Mouse (Mus musculus) cerebral cortex, adult 2 months (tissue): ENCODE measurements around the gene Mucl3.

ENCODE experiments used
- WGBS: fragments of 180-500 bp; shearing (Covaris S2); methylation state at CpG from one replicate; pipeline ENCODE4 v1.1.7; 2018; 5-methylcytosine and 5-hydroxymethylcytosine counted together

Gene Mucl3

DNA sequence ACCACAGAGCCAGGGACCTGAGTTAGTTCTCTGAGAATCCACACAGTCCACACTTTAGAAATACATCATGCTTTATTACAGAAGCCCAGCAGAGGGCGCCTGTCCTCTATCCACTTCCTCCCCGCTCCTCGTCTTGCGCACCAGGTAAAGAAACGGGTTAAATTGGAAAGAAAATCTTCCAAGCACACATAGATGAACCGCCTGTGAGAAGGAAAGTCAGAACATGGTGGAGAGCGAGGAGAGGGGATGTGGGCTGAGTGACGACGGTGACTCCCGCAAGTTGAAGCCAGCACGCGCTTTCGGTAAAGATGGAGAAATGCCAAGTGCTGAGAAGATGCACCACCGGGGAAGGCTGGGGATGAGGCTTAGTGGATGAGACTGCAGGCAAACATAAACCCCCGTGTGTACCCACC lies 7.8 kb downstream of the Mucl3 start:
- 0% methylated on average over 15 of the region's 15 CpGs for WGBS

DNA sequence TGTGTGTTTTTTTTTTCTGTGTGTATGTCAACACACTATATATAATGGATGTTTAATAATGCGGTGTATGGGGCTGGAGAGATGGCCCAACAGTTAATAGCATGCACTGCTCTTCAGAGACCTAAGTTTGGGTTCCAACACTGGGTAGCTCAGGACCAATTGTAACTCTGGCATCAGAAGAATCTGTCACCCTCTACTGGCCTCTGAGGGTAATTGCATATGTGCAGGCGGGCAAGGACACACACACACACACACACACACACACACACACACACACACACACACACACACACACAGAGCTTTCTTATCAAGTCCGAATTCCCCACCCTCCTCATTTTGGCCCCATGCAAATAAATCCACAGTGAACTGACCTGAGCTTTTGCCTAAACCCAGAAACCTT lies 8.3 kb downstream of the Mucl3 start:
- WGBS: 66% methylated on average over 3 of the region's 3 CpGs

DNA sequence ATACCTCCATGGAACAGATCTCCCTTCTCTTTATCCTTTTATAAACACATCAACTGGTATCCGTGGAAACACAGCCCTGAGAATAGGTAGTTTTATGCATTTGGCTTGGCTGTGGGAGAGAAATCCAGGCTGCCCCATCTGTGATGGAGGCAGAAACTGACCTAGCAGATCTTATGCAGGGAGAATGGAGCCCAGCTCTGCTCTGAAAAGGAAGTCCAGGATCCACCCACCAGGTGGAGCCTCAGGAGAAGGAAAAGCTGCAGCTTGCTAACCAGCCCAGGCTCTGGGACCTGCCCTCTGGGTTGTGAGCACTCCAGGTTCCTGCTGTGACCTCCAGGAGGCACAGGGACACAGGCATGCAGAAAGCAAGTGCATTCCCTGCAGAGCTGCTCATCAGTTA lies 9.5 kb downstream of the Mucl3 start:
- 12% methylated on average over 1 of the region's 1 CpGs for WGBS

DNA sequence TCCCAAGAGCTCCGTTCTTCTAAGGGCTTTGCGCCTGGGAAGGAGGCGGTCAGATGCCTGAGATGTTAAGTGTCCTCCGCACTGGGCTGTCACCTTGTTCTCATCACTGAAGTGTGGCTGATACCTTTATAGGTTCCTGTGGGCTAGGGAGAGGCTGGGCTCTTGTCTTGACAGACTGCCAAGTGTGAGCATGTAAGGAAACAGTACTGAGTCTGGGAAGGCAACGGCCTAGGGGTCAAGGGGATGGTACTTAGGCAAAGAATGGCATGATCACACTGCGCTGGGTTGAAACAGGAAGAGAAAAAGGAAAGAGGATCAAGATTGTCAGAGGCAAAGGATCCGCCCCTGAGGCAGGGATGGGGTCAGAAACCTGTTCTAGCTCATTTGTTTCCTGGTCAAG lies 17.0 kb downstream of the Mucl3 start, which contains the start of gene Gm9573:
Gene Gm9573 (minus strand): TSS at position 101 of the 400 bp plus-strand sequence.
- 87% methylated on average over 7 of the region's 7 CpGs for WGBS

DNA sequence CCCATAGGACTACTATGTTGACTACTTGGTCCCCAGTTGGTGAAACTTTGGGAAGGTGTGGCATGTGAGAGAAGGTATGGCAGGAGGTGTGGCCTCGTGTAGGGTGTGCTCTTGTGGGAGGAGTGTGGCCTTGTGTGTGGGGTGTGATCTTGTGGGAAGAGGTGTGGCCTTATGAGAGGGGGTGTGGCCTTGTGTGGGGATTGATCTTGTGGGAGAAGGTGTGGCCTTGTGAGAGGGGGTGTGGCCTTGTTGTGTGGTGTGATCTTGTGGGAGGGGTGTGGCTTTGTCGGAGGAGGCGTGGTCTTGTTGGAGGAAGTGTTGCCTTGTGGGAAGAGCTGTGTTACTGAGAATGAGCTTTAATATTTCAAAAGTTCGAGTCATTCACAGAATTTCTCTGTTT lies 26.4 kb downstream of the Mucl3 start:
- WGBS: 81% methylated on average over 4 of the region's 4 CpGs

DNA sequence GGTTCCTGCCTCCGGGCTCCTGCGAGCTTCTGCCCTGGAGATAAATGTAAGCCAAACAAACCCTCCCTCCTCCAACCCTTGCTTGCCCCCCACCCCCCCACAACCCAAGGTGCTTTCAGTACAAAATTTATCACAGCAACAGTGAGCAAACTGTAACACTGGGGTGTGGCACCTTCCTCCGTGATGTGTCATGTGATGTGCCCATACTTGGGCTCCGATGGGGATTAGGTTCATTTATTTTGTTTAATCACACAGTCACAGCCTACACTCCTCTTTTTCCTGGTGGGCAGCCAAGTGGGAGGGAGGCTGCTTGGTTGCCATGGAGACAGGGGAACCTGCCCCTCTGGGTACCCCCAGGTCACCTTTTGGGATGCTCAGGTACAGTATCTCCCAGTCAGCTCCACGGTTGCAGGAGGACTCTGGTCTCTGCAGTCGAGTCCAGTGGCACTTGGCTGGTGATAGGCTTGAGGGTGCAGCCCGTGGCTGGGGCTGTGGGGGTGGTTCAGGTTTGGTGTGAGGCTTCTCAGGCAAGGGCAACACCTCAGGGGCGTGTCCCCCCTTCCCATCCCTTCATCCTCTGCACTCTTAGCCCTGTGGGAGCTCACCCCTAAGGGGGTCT lies 41.6 kb downstream of the Mucl3 start:
- 39% methylated on average over 8 of the region's 8 CpGs for WGBS

DNA sequence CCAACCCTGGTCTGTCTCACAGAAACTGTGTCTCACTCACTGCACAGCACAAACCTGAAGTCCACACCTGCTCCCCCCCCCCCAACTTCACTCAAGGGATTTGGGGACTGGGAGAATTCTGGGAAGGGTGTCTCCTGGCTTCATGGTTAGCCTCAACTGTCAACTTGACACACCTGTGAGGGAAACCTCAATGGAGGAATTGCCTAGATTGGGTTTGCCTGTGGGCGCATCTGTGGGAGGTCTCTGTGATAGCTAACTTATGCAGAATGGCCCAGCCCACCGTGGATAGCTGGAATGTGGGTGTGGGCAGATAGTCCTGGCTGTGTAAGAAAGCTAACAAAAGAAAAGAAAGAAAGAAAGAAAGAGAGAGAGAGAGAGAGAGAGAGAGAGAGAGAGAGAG lies 42.2 kb downstream of the Mucl3 start, which contains the start of gene Sfta2:
Gene Sfta2 (plus strand): TSS at position 301 of the 400 bp plus-strand sequence.
- 62% methylated on average over 2 of the region's 2 CpGs for WGBS

DNA sequence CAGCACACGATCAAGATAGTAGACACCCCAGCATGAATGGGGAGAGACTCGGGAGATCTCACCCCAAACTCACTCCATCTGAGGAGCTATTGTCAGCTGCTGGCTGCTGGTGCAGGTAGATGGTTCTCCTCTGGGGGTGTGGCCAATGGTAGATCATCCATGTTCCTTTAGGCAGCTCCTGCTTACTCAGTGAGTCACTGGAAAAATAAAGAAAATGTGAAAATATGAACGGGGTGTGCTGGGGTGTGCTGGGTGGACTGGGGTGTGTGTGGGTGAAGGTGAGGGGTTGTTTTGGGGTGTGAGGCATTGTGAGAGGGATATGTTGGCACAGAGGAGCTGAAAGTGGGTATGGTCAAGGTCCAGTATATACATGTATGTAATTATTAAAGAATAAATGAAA lies 46.1 kb downstream of the Mucl3 start:
- WGBS: 91% methylated on average over 3 of the region's 3 CpGs

DNA sequence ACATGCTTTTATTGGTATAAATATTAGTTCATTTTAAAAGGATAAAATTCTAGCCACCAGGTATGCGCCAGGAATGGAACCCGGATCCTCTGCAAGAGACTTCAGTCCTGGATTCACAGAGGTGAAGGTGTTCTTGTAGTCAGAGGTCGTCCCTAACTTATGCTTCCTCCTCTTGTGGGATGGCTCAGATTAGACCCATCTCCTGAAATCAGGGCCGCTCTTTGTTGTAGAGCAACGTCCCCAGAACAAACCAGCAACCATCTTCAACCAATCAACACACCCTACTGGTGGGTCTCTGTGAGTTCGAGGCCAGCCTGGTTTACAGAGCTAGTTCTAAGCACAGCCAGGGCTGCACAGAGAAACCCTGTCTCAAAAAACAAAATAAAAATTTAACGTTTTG lies 49.0 kb downstream of the Mucl3 start:
- WGBS: 88% methylated on average over 7 of the region's 7 CpGs

DNA sequence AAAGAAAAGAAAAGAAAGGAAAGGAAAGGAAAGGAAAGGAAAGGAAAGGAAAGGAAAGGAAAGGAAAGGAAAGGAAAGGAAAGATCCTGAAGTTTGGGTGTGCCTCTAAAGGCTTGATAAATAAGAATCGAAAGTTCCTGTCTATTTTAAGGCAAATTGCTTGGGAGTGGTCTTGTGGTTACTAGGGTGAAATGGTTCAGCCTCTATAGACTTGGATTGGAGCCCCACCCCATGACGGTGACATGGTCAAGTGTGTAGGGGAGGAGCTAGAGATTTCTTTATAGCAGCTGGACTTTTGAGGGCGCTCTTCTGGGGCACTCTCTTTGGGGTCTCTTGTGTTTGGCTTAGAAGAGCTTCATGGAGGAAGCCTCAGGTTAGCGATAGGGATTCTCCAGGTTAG lies 49.7 kb downstream of the Mucl3 start:
- WGBS: 44% methylated on average over 4 of the region's 4 CpGs

DNA sequence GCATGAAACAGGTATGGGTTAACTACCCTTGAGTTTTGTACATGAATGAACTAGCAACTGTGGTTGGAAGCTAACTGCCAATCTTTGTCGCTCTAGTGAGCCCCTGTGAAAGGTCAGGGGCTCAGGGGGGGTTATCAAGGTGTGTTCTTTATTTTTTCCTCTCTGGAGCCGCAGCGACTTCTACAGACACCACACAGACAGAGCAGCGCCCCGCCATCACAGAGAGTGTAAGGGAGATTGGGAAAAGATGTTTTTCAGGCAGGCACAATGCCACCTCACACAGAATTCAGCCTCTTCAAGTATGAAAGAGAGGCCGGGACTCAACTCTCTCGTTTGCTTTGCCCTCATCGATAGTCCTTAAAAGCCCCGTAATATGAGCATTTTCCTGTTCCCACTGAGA lies 51.4 kb downstream of the Mucl3 start:
- 84% methylated on average over 9 of the region's 9 CpGs for WGBS

DNA sequence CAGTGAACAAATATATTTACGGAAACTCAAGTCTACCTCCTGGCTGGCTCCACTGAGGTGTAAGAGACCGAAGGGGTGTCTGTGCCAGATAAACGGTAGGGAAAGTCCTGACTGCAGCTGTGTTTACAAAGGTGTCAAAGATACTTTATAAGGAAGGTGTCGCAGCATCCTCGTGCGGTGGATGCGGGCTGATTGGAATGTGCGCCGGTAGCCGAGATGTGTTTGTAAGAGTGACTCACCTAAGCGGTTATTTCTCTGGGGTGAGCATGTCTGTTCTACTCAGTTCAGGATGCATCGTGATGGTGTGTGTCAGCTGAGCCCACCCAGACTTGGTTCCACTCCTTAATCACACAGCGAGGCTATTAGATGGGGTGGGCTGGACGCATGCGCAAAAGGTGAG lies 51.8 kb downstream of the Mucl3 start:
- 88% methylated on average over 15 of the region's 15 CpGs for WGBS

DNA sequence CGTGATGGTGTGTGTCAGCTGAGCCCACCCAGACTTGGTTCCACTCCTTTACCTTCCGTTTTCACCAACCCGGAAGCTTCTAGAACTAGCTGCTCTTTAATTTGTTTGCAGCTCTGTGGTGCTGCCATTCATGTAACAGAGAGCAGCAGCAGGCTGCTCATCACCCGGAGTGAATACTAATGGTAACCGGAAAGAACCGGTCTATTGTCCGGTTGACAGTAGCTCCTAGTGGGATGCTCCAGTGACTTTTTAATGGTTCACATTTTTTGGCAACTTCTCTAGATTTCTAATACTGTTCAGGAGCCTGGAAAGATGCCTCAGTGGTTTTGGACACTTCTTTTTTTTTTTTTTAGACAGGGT lies 52.3 kb downstream of the Mucl3 start:
- 47% methylated on average over 7 of the region's 7 CpGs for WGBS

DNA sequence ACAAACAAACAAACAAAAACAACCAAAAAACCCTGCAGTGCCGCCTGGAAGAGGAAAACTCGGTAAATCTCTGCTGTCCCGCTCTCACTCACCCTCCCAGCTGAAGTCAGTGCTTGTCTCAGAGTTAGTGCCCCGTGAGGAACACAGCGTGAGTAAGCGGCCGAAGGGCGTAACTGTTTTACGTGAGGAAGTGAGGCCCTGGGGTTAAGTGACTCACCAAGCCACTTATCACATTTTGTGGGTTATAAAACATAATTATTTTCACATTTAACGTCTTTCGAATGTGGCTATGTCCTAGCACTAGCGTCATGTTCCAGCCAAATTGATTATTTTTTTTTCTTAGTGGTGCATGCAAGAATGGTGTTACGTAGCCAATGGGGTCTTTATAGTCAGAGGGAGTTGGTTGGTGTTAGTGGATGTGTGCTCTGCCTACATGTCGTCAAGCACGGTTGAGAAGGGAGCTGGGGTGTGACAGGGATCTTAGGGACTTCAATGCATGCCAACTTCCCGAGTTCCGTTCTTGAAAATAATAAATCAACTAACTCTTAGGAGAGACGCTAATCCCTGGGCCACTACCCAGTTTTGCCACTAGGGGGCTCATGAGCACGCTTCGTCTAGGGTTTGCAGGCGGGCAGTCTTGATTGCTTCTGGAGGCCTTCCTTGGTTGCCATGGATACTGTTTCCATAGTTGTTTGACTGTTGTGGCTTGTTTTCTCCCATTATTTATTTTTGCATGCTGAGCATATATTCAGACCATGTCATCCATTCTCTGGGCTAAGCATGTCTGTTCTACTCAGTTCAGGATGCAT lies 52.9 kb downstream of the Mucl3 start:
- WGBS: 44% methylated on average over 21 of the region's 21 CpGs

DNA sequence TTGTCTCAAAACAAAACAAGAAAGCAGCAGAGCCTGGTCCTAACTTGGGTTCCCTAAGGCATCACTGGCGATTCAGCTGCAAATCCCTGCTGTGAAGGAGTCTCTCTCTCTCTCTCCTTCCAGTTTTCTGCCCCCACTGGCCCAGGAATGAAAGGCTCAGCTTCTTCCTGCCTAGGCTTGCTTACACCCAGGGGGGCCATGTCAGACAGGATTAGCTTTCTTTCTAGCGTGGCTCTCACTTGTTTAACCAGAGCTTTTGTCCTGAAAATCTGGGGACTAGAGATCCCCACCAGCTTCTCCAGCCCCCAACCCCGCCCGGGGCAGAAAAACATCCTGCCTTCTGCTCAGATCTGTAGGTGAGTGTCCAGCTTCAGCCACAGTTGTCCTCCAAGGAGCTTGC lies 55.1 kb downstream of the Mucl3 start:
- WGBS: 42% methylated on average over 4 of the region's 4 CpGs

DNA sequence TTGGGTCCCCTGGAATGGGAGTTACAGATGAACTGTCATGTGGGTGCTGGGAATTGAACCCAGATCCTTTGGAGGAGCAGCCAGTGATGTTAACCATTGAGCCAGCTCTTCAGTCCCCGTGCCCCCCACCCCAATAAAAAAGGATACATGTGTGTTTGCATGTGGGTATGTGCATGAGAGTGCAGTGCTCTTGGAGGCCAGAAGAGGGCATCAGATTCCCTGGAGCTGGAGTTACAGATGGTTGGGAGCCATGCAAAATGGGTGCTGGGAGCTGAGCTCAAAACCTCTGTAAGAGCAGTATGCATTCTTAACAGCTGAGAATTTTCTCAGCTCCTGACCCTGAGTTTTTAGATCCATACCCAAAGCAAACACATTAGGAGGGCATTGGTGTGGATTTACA lies 56.2 kb downstream of the Mucl3 start:
- 88% methylated on average over 1 of the region's 1 CpGs for WGBS
